Mouse (Mus musculus) heart, postnatal 0 days (tissue): ENCODE measurements around the gene Asic1.

Source experiments
- CTCF ChIP-seq: IDR thresholded peaks from 2 replicates; pipeline ENCODE4 v1.5.1; 2016; ENCODE audit warnings: antibody characterized with exemption, control low read depth, low read depth
- EP300 ChIP-seq: IDR thresholded peaks from 2 replicates; pipeline ENCODE4 v1.6.1; 2016; ENCODE audit warnings: antibody characterized with exemption, low read depth

- no peak for TF ChIP-seq CTCF
- TF ChIP-seq EP300, result no peak
Observed at GRCm38 (mm10) chr15:99723120-99723514, 52.9 kb downstream of the Asic1 start.
